Mouse (Mus musculus): ENCODE data around the gene Lamtor2. TPM values are rescaled to one million over a fixed set of nuclear protein-coding genes. Genes with fewer than 3 reads are reported as not detected.

The Lamtor2 gene
- polyA plus RNA-seq, 1 experiment from 2014 or later = 137 TPM

DNA sequence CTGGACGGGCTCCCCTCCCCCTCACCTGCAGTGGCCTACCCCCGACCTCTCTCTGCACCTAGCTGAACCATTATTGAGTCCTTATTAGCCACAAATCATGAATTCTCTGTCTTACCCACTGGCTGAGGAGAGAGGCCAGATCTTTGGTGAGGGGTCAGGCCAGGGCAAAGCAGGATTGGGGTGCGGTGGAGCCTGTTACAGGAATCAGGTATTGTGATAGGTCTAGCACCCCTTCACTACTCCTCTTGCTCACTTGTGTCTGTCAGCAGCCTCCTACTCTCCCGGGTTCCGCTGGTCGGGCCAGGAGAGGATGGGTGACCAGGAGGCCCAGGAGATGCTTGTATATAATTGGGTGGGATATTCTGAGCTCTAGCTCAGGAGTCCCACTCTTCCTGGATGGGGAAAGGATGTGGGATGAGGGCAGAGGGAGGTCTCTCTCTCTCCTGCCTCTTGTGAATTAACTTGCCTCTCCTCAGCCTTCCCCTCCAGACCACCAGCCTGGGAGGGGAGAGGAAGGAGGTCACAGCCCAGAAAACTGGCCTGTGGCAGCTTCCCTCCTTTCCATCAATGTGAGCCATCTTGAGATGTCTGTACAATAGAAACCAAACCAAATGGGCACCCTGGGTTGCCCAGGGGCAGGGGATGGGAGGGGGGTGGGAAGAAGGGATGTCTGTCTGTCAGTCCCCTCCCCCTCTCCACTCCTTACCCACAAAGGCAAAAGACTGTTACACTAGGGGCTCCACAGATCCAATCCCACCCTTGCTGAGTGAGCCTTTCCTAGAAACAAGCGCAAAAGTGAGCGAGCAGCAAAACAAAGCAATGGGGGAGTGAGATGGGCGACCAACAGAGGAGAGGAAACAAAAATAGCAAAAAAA lies 14.4 kb downstream of the Lamtor2 start:
- peaks cover 70% of the 10 kb centered on the region for H3K4me1 ChIP-seq
- H3K36me3 ChIP-seq = peaks cover 45% of the 10 kb centered on the region
- peak overlapping the region; percentile 100 for H3K9ac ChIP-seq (replicated peaks)
- peak; percentile 10; the same call in 1 of the 2 replicates for ATAC-seq (ENCODE audit: low FRiP score, low read depth)
- H3K27me3 ChIP-seq = no peaks in the 10 kb centered on the region
- peak overlapping the region; percentile 24 for H3K4me3 ChIP-seq
- H3K27ac ChIP-seq (replicated peaks) = peak overlapping the region; percentile 99
- peak overlapping the region; percentile 96 for H3K4me2 ChIP-seq (replicated peaks)
- no peaks in the 10 kb centered on the region for H3K9me3 ChIP-seq
- WGBS = 13% methylated on average over 9 of the region's 9 CpGs

DNA sequence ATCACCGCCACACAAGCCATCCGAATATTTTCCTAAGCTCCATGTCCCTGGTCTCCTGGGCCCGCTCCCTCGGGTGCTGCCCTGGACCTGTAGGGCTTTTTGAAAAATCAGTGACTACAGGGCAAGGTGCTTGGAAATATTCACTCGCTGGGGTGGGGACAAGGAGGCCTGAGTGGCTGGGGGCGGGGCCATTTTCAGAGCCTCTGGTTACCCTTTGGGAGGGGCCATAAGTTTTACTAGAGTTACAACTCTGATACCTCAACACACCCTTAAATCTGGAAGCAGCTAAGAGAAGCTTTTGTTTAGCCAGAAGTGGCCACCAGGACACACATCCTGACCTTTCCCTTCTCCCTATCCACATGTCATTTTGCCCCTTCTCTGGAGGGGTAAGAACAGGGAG lies 15.7 kb downstream of the Lamtor2 start:
- H3K9me3 ChIP-seq = no peaks in the 10 kb centered on the region
- peak overlapping the region; percentile 100 for H3K9ac ChIP-seq (replicated peaks)
- H3K36me3 ChIP-seq = peaks cover 45% of the 10 kb centered on the region
- peak overlapping the region; percentile 96 for H3K4me3 ChIP-seq
- no peak for ATAC-seq (ENCODE audit: low FRiP score, low read depth)
- peak overlapping the region; percentile 96 for H3K4me2 ChIP-seq (replicated peaks)
- 53% methylated on average over 6 of the region's 6 CpGs for WGBS
- H3K27me3 ChIP-seq = no peaks in the 10 kb centered on the region
- H3K4me1 ChIP-seq = peaks cover 70% of the 10 kb centered on the region
- peak overlapping the region; percentile 99 for H3K27ac ChIP-seq (replicated peaks)

DNA sequence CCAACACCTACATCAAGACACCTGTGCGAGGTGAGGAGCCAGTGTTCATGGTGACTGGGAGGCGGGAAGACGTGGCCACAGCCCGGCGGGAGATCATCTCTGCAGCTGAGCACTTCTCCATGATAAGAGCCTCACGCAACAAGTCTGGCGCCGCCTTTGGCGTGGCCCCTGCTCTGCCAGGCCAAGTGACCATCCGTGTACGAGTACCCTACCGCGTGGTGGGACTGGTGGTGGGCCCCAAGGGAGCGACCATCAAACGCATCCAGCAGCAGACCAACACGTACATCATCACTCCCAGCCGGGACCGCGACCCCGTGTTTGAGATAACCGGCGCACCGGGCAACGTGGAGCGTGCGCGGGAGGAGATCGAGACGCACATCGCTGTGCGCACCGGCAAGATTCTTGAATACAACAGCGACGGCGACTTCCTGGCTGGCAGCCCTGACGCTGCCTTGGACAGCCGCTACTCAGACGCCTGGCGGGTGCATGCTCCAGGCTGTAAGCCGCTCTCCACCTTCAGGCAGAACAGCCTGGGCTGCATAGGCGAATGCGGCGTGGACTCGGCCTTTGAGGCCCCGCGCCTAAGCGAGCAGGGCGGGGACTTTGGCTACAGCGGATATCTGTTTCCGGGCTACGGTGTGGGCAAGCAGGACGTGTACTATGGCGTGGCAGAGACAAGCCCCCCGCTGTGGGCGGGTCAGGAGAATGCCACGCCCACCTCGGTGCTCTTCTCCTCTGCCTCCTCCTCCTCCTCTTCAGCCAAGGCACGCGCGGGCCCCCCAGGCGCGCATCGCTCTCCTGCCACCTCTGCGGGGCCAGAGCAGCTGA lies 16.6 kb downstream of the Lamtor2 start:
- WGBS = 5% methylated on average over 64 of the region's 64 CpGs
- no peaks in the 10 kb centered on the region for H3K27me3 ChIP-seq
- peak overlapping the region; percentile 100 for H3K9ac ChIP-seq (replicated peaks)
- peak overlapping the region; percentile 99 for H3K27ac ChIP-seq (replicated peaks)
- peaks cover 68% of the 10 kb centered on the region for H3K4me1 ChIP-seq
- H3K4me2 ChIP-seq (replicated peaks) = peak overlapping the region; percentile 96
- ATAC-seq (ENCODE audit: low FRiP score, low read depth) = no peak
- peaks cover 45% of the 10 kb centered on the region for H3K36me3 ChIP-seq
- H3K9me3 ChIP-seq = no peaks in the 10 kb centered on the region
- peak overlapping the region; percentile 96 for H3K4me3 ChIP-seq

DNA sequence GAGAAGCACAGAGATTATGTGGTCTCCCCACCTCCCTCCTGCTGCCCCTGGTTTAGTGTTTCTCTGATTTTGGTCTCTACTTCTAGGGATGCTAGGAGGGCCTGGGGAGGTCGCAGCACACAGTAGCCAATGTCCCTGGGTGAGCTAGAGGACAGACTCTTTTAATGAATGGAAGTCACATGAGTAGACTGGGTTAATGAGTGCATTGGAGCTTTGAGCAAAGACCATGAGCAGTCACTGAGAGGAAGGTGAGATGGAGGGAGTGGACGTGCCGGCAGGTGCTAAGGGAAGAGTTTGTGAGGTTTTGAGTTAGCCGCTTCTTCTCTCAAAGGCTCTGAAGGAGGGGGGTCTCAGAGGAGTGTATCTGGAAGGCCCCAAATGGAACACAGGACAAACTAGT lies 17.3 kb downstream of the Lamtor2 start:
- WGBS = 24% methylated on average over 4 of the region's 4 CpGs
- Histone ChIP-seq H3K9ac (replicated peaks) (peak overlapping the region; percentile 100), H3K36me3 (peaks cover 41% of the 10 kb centered on the region), H3K4me1 (peaks cover 63% of the 10 kb centered on the region), H3K4me3 (peak overlapping the region; percentile 96), H3K27ac (replicated peaks) (peak overlapping the region; percentile 99), H3K9me3 (no peaks in the 10 kb centered on the region), H3K27me3 (no peaks in the 10 kb centered on the region), H3K4me2 (replicated peaks) (peak overlapping the region; percentile 96)
- no peak for ATAC-seq (ENCODE audit: low FRiP score, low read depth)

DNA sequence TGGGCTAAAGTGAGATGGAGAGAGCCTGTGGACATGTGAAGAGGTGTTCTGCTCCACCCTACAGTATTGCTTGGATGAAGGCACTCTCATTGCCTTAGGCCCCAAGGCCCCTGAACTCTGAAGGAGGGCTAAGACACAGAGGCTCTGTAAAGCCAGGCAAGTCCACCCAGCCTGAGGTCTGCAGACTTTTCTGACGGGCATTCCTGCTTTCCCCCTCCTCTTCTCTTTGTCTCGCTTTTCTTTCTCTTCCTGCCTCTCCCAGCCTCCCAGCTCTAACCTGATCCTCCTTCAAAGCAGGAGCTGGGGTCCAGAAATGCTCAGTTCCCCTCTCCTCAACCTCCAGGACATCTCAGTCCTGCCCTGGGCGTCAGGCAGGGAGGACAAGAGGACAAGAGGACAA lies 17.9 kb downstream of the Lamtor2 start:
- Histone ChIP-seq H3K4me1 (peaks cover 63% of the 10 kb centered on the region), H3K4me2 (replicated peaks) (peak overlapping the region; percentile 96), H3K4me3 (peak overlapping the region; percentile 96), H3K9me3 (no peaks in the 10 kb centered on the region), H3K27me3 (no peaks in the 10 kb centered on the region), H3K27ac (replicated peaks) (peak overlapping the region; percentile 99), H3K9ac (replicated peaks) (peak overlapping the region; percentile 100), H3K36me3 (peaks cover 36% of the 10 kb centered on the region)
- ATAC-seq (ENCODE audit: low FRiP score, low read depth) = no peak
- WGBS = 0% methylated on average over 3 of the region's 3 CpGs

DNA sequence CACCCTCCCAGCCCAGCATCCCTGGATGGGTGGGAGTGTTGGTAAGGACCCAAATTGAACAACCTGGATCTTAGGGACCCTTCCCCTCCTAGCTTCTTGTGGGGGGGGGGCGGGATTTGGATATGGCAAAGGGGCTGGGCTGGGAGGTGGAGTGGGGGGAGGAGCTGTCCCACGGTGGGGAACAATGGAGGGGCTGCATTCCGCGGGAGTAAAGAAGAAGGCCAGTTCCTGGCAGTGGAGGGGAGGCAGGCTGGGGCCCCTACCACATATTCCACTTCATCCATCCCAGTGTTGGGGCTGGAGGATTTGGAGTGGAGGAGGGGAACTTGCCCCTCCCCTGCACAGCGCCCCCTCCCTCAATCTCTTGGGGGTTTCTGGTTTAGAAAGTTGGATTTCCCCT lies 19.2 kb downstream of the Lamtor2 start:
- H3K9me3 ChIP-seq = no peaks in the 10 kb centered on the region
- 0% methylated on average over 5 of the region's 5 CpGs for WGBS
- H3K27me3 ChIP-seq = no peaks in the 10 kb centered on the region
- no peak for ATAC-seq (ENCODE audit: low FRiP score, low read depth)
- H3K9ac ChIP-seq (replicated peaks) = peak overlapping the region; percentile 100
- peak overlapping the region; percentile 96 for H3K4me2 ChIP-seq (replicated peaks)
- peak overlapping the region; percentile 99 for H3K27ac ChIP-seq (replicated peaks)
- peaks cover 33% of the 10 kb centered on the region for H3K36me3 ChIP-seq
- peaks cover 66% of the 10 kb centered on the region for H3K4me1 ChIP-seq
- peak overlapping the region; percentile 96 for H3K4me3 ChIP-seq

DNA sequence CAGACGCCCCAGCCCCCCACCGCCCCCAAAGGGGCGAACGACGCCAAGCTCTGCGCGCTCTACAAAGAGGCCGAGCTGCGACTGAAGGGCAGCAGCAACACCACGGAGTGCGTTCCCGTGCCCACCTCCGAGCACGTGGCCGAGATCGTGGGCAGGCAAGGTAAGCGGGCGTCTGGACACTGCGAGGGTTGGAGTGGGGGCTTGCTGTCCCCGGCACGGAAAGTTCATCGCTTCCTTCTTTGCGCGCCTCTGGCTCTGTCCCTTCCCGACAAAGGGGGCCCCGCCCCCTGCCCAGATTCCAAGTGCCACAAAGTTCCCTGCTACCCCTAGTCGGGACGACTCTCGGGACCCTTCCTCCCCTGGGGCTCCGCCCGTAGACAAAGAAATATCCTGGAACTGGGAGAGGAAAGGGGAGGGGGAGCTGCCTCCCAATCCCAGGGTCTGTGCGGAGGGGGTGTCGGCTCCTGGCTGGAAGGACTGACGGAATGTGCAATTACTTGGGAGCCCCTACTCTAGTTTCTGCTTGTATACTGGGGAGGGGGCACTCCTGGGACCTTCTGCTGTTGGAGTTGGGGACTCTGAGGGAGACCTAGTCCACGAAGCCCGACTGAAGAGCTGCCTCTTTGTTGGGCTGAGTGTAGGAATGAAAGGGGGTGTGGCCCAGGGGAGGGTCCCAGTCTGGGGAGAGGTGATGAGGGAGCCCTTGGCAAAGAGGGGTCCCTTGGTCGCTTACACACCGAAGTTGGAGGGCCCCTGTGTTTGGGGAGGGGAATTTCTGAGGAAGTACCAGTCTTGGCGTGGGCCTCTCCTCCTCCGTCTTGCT lies 20.0 kb downstream of the Lamtor2 start:
- WGBS = under 1% methylated on average over 40 of the region's 40 CpGs
- Histone ChIP-seq H3K9ac (replicated peaks) (peak overlapping the region; percentile 100), H3K4me3 (peak overlapping the region; percentile 96), H3K36me3 (peaks cover 25% of the 10 kb centered on the region), H3K27me3 (no peaks in the 10 kb centered on the region), H3K9me3 (no peaks in the 10 kb centered on the region), H3K4me2 (replicated peaks) (peak overlapping the region; percentile 96), H3K4me1 (peaks cover 65% of the 10 kb centered on the region), H3K27ac (replicated peaks) (peak overlapping the region; percentile 99)
- ATAC-seq (ENCODE audit: low FRiP score, low read depth) = peak; percentile 24

DNA sequence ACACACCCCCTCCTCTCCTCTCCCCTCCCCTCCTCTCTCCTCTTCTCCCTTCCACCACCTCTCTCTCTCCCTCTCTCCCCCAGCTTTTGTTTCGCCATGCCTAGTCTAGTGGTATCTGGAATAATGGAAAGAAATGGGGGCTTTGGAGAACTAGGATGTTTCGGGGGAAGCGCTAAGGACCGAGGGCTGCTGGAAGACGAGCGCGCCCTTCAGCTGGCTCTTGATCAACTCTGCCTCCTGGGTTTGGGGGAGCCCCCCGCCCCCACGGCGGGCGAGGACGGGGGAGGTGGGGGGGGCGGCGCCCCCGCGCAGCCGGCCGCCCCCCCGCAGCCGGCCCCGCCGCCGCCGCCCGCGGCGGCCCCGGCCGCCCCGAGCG lies 20.6 kb downstream of the Lamtor2 start, which contains the start of gene Mex3a:
Gene Mex3a (plus strand): TSS at position 97 of the 376 bp plus-strand sequence.
- ATAC-seq (ENCODE audit: low FRiP score, low read depth) = no peak
- WGBS = 0% methylated on average over 13 of the region's 31 CpGs
- peak within 1 kb of the TSS; percentile 96 for H3K4me3 ChIP-seq
- no peaks in the 10 kb centered on the region for H3K9me3 ChIP-seq
- peak within 1 kb of the TSS; percentile 96 for H3K4me2 ChIP-seq (replicated peaks)
- peaks cover 65% of the 10 kb centered on the region for H3K4me1 ChIP-seq
- H3K9ac ChIP-seq (replicated peaks) = peak within 1 kb of the TSS; percentile 100
- peak within 1 kb of the TSS; percentile 99 for H3K27ac ChIP-seq (replicated peaks)
- peaks cover 19% of the 10 kb centered on the region for H3K36me3 ChIP-seq
- H3K27me3 ChIP-seq = no peaks in the 10 kb centered on the region

DNA sequence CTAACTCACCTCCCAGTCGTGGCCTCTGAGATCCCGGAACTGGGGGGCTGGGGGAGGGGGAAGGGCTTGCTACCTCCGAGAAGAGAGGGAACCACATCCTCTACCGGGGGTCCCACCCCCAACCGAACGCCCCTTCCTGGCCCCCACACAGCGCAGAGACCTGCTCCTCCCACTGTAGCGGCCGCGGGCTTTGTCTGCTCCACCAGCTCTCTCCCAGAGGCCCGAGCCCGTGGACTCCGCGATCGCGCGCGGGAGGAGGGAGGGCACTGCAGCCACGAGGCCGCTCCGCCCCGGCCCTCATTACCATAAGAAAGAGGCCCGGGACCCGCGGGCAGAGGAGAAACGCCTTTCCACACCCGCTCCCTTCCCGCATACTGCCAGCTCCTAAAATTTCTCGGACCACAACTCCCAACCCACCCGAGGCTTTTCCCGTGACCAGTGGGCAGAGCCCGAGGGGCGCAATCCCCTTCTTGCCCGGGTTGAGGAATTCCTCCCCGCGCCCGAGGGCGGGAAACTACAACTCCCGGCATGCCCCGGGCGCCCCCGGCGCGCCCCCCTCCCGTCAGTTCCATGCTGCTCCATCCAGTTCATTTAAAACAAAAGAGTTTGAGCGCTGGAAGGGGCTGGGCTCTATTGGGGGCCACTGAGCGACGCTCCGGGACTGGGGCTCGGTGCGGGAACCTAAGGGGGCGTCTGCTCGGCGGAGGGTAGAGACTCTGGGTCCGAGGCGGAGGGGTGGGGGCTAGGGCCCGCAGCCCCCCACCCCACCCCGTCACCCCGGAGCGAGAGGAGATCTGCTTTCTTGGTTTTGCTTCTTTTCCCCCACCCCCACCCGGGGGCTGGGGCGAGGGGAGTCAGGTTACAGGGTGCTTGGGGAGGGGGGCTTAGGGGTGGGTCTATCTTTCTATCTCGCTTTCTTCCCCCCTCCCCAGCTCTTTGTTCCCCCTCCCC lies 21.3 kb downstream of the Lamtor2 start:
- Histone ChIP-seq H3K9me3 (no peaks in the 10 kb centered on the region), H3K36me3 (peaks cover 12% of the 10 kb centered on the region), H3K27me3 (no peaks in the 10 kb centered on the region), H3K4me3 (peak overlapping the region; percentile 96), H3K4me1 (peaks cover 63% of the 10 kb centered on the region), H3K4me2 (replicated peaks) (peak overlapping the region; percentile 95), H3K27ac (replicated peaks) (peak overlapping the region; percentile 99), H3K9ac (replicated peaks) (peak overlapping the region; percentile 100)
- peak; percentile 85 for ATAC-seq (ENCODE audit: low FRiP score, low read depth)
- WGBS = 1% methylated on average over 46 of the region's 63 CpGs

DNA sequence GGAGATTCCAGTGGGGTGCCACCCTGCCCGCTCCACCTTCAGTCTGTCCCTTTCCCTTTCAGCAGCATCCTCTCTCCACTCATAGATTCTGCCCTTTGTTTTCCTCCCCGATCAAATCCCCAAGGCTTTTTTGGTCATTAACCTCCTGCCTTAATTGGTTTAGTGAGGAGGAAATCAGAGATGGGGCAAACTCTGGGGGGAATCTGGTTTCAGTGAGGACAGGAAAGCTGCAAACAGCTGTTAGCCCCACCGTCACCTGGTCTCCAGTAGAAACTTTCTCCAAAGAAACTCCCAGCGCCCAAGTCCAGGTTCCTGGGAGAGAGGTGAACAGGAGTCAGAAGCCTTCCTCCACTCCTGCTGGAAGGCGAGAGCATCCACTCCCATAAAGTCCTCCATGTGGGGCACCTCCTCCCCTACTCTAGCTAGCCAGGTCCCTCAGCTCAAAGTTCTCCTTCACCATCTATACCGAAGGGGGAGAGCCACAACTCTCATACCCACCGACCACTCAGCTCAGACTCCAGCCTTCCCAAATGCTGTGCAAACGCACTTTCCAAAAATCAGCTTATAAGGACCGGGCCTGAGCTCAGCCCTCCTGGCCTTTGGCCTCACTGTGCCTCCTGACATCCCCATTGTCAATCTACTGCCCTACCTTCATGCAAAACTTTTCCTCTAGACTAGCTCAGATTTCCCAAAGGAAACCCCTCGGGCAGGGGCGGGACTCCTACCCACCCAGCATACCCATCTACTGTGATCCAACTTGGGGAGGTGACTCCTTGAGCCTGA lies 22.6 kb downstream of the Lamtor2 start:
- ATAC-seq (ENCODE audit: low FRiP score, low read depth) = no peak
- Histone ChIP-seq H3K9me3 (no peaks in the 10 kb centered on the region), H3K4me2 (replicated peaks) (peak overlapping the region; percentile 95), H3K4me3 (peak overlapping the region; percentile 96), H3K27me3 (no peaks in the 10 kb centered on the region), H3K36me3 (peaks cover 1% of the 10 kb centered on the region), H3K4me1 (peaks cover 60% of the 10 kb centered on the region), H3K9ac (replicated peaks) (peak overlapping the region; percentile 100), H3K27ac (replicated peaks) (peak overlapping the region; percentile 99)
- 4% methylated on average over 11 of the region's 11 CpGs for WGBS
